ENCODE assay signal across 29 mouse cellular contexts in genomic region chr7:16250687-16251086, GRCm38 (mm10). TPM values are rescaled to one million over a fixed set of nuclear protein-coding genes. Genes with fewer than 3 reads are reported as not detected.
DNase-seq lines count a peak whose midpoint lies in the region; ATAC-seq and TF ChIP-seq lines count a peak whose summit lies in the region.
"Had no signal": no experiment of that assay in that cellular context is flagged by ENCODE, and none has a peak within 500 bp of the region (broad histone marks: within the 10 kb centered on the region; RNA-seq: fewer than 3 reads in every experiment).

No protein-coding gene starts in this region.

- 19% methylated on average over 5 of the region's 5 CpGs for WGBS in liver, embryonic 12.5 days (ENCODE audit: insufficient replicate concordance)
- WGBS in liver, embryonic 11.5 days = 38% methylated on average over 5 of the region's 5 CpGs

- H3K4me2 ChIP-seq in liver, embryonic 12.5 days = 0 out of 2 replicates have a peak overlapping the region, but pooled peaks have one; percentile 8
- H3K4me2 ChIP-seq in liver, embryonic 11.5 days = no peak overlapping the region
- H3K4me2 ChIP-seq: forebrain, embryonic 13.5 days; heart, embryonic 12.5 days; hindbrain, embryonic 14.5 days; limb, embryonic 15.5 days; midbrain, embryonic 12.5 days; neural tube, embryonic 13.5 days; stomach, embryonic 15.5 days had no signal

- no peak overlapping the region; the same call in 1 of the 2 replicates for H3K9ac ChIP-seq in liver, embryonic 12.5 days
- H3K9ac ChIP-seq in liver, embryonic 11.5 days (ENCODE audit: low read depth, low read length) = no peak overlapping the region
- H3K9ac ChIP-seq: forebrain, embryonic 13.5 days; heart, embryonic 12.5 days; hindbrain, embryonic 14.5 days; limb, embryonic 15.5 days; midbrain, embryonic 12.5 days; neural tube, embryonic 13.5 days; stomach, embryonic 15.5 days had no signal

- H3K4me3 ChIP-seq in liver, embryonic 12.5 days = no peak overlapping the region
- no peak overlapping the region for H3K4me3 ChIP-seq in liver, embryonic 11.5 days (ENCODE audit: low read depth, low read length)
- H3K4me3 ChIP-seq in bone marrow macrophage, adult 2 months (ENCODE audit: insufficient read depth, low read length) = no peak overlapping the region
- H3K4me3 ChIP-seq: forebrain, embryonic 13.5 days; heart, embryonic 12.5 days; limb, embryonic 15.5 days; midbrain, embryonic 12.5 days; neural tube, embryonic 13.5 days; stomach, embryonic 15.5 days had no signal

- no peak overlapping the region for H3K27ac ChIP-seq in liver, embryonic 12.5 days
- H3K27ac ChIP-seq in liver, embryonic 11.5 days (ENCODE audit: low read depth, low read length) = no peak overlapping the region
- peak overlapping the region; percentile 76 for H3K27ac ChIP-seq in bone marrow macrophage, adult 2 months (ENCODE audit: insufficient read depth, low read depth, low read length)
- H3K27ac ChIP-seq: forebrain, embryonic 13.5 days; hindbrain, embryonic 14.5 days; limb, embryonic 15.5 days; midbrain, embryonic 12.5 days; neural tube, embryonic 13.5 days; stomach, embryonic 15.5 days had no signal

- H3K27me3 ChIP-seq in liver, embryonic 12.5 days (replicated peaks) = no peaks in the 10 kb centered on the region; the same call in 1 of the 2 replicates
- H3K27me3 ChIP-seq in liver, embryonic 11.5 days (replicated peaks; ENCODE audit: control insufficient read depth, insufficient read depth, low read length) = no peaks in the 10 kb centered on the region
- H3K27me3 ChIP-seq: forebrain, embryonic 13.5 days; heart, embryonic 12.5 days; limb, embryonic 15.5 days; midbrain, embryonic 12.5 days; neural tube, embryonic 13.5 days; stomach, embryonic 15.5 days had no signal

- TF ChIP-seq POLR2A in bone marrow macrophage, adult 2 months (IDR thresholded peaks at IDR 0.05; ENCODE audit: borderline replicate concordance, low read depth, low read length) = no peak

- H3K4me1 ChIP-seq in liver, embryonic 12.5 days = peaks cover 28% of the 10 kb centered on the region
- H3K4me1 ChIP-seq in liver, embryonic 11.5 days (replicated peaks; ENCODE audit: control insufficient read depth, insufficient read depth, low read length) = 0 out of 2 replicates have a peak, but pooled peaks cover 2% of the 10 kb centered on the region
- H3K4me1 ChIP-seq in bone marrow macrophage, adult 2 months (ENCODE audit: control insufficient read depth, insufficient read depth, low read length) = peaks cover 49% of the 10 kb centered on the region
- H3K4me1 ChIP-seq: forebrain, embryonic 13.5 days; heart, embryonic 12.5 days; limb, embryonic 15.5 days; midbrain, embryonic 12.5 days; neural tube, embryonic 13.5 days; stomach, embryonic 15.5 days had no signal

- no peak for TF ChIP-seq CTCF in bone marrow macrophage, adult 2 months (IDR thresholded peaks at IDR 0.05; ENCODE audit: low read depth, low read length)

- H3K9me3 ChIP-seq in liver, embryonic 12.5 days (replicated peaks) = no peaks in the 10 kb centered on the region
- no peaks in the 10 kb centered on the region for H3K9me3 ChIP-seq in liver, embryonic 11.5 days (ENCODE audit: control insufficient read depth, low read length)
- H3K9me3 ChIP-seq: forebrain, embryonic 13.5 days; heart, embryonic 12.5 days; limb, embryonic 15.5 days; midbrain, embryonic 12.5 days; neural tube, embryonic 13.5 days; stomach, embryonic 15.5 days had no signal

- no peak for DNase-seq in liver, embryonic 11.5 days (ENCODE audit: low spot score)
- peak; percentile 93 for DNase-seq in 416B (ENCODE audit: low read depth)
- no peak for DNase-seq in layer of hippocampus, postnatal 25 days (ENCODE audit: extremely low spot score in 1 of 2, low spot score in 1 of 2)
- DNase-seq in left cerebral cortex, adult 11 months (ENCODE audit: low spot score) = no peak
- DNase-seq: adrenal gland, adult 2 months; adrenal gland, postnatal 36 days; cerebellum, adult 8-10 months; cerebellum, postnatal 25 days; gastrocnemius, postnatal 10 days; heart, adult 18-20 months; heart, postnatal 4 days; kidney, postnatal 14 days; left cerebral cortex, postnatal 4 days; spleen, adult 18-20 months had no signal

- H3K36me3 ChIP-seq in liver, embryonic 12.5 days = no peaks in the 10 kb centered on the region
- no peaks in the 10 kb centered on the region for H3K36me3 ChIP-seq in liver, embryonic 11.5 days (ENCODE audit: control insufficient read depth, insufficient read depth, low read length)
- H3K36me3 ChIP-seq: heart, embryonic 12.5 days; limb, embryonic 15.5 days; midbrain, embryonic 12.5 days; neural tube, embryonic 13.5 days; stomach, embryonic 15.5 days had no signal

- ATAC-seq in liver, embryonic 12.5 days = no peak
- ATAC-seq in liver, embryonic 11.5 days (replicated peaks; ENCODE audit: low FRiP score) = no peak
- peak; percentile 80 for ATAC-seq in megakaryocyte, adult 5-6 weeks (ENCODE audit: poor library complexity, severe bottlenecking)
- ATAC-seq in CD4-positive, CD25-positive, alpha-beta regulatory T cell, adult 4 months = no peak
- ATAC-seq: activated CD4-positive, CD25-positive, alpha-beta regulatory T cell, adult 4 months; forebrain, embryonic 13.5 days; intestine, postnatal 0 days had no signal

RNA-seq across cellular contexts. Expression of gene C5ar2, which starts 6.7 kb away (rescaled TPM):
- polyA plus RNA-seq in liver, embryonic 12.5 days (2016; fragmentation: Nextera tagmentation; extraction: Ambion mirVana) = 1.6 and 1.7 TPM in 2 replicates
- 1.3 and 1.8 TPM in 2 replicates for polyA plus RNA-seq in liver, embryonic 11.5 days (2014; fragmentation: Nextera tagmentation; extraction: Ambion mirVana)
- 18.4 and 18.5 TPM in 2 replicates for polyA plus RNA-seq in bone marrow macrophage, adult 2 months (2012; ENCODE audit: insufficient read depth, insufficient read length, missing spikeins)
- total RNA-seq in megakaryocyte, adult 5-6 weeks (2015) = 5.7 and 7.4 TPM in 2 replicates
- total RNA-seq in megakaryocyte, adult 5-6 weeks (2017) = 6.9 and 10.7 TPM in 2 replicates
- total RNA-seq in layer of hippocampus, postnatal 25 days (2021) = under 1 TPM; 0.75 to 0.81 TPM
- under 1 TPM in 1 of 2 experiments, not detected in 1; 0.15 TPM for polyA plus RNA-seq in CD4-positive, CD25-positive, alpha-beta regulatory T cell, adult 4 months (2017; shearing (Covaris generic))
- polyA plus RNA-seq: activated CD4-positive, CD25-positive, alpha-beta regulatory T cell, adult 4 months; embryonic facial prominence, embryonic 11.5 days; hindbrain, embryonic 14.5 days had no signal

RNA-seq across cellular contexts. Expression of gene C5ar1, which starts 8.7 kb away (rescaled TPM):
- 1.7 and 2.1 TPM in 2 replicates for polyA plus RNA-seq in liver, embryonic 12.5 days (2016; fragmentation: Nextera tagmentation; extraction: Ambion mirVana)
- 2.8 and 3.4 TPM in 2 replicates for polyA plus RNA-seq in liver, embryonic 11.5 days (2014; fragmentation: Nextera tagmentation; extraction: Ambion mirVana)
- 463 and 511 TPM in 2 replicates for polyA plus RNA-seq in bone marrow macrophage, adult 2 months (2012; ENCODE audit: insufficient read depth, insufficient read length, missing spikeins)
- total RNA-seq in megakaryocyte, adult 5-6 weeks (2015) = 49.8 TPM in 2 replicates
- total RNA-seq in megakaryocyte, adult 5-6 weeks (2017) = 13.6 and 22.2 TPM in 2 replicates
- 1 to 10 TPM; 1.1 TPM for total RNA-seq in layer of hippocampus, postnatal 25 days (2021)
- polyA plus RNA-seq in CD4-positive, CD25-positive, alpha-beta regulatory T cell, adult 4 months (2017; shearing (Covaris generic)) = not detected
- total RNA-seq: ES-E14 had no signal
- polyA plus RNA-seq: activated CD4-positive, CD25-positive, alpha-beta regulatory T cell, adult 4 months had no signal

RNA-seq across cellular contexts. Expression of gene Inafm1, which starts 22.7 kb away (rescaled TPM):
- polyA plus RNA-seq in liver, embryonic 12.5 days (2016; fragmentation: Nextera tagmentation; extraction: Ambion mirVana) = 8.6 and 8.8 TPM in 2 replicates
- polyA plus RNA-seq in liver, embryonic 11.5 days (2014; fragmentation: Nextera tagmentation; extraction: Ambion mirVana) = 9.3 and 10.6 TPM in 2 replicates
- 11.7 and 14.0 TPM in 2 replicates for polyA plus RNA-seq in bone marrow macrophage, adult 2 months (2012; ENCODE audit: insufficient read depth, insufficient read length, missing spikeins)
- total RNA-seq in megakaryocyte, adult 5-6 weeks (2015) = 7.3 and 8.7 TPM in 2 replicates
- total RNA-seq in megakaryocyte, adult 5-6 weeks (2017) = 3.7 and 5.4 TPM in 2 replicates
- 10 to 100 TPM; 29.4 to 34.2 TPM for total RNA-seq in layer of hippocampus, postnatal 25 days (2021)
- polyA plus RNA-seq in CD4-positive, CD25-positive, alpha-beta regulatory T cell, adult 4 months (2017; shearing (Covaris generic)) = 1 to 10 TPM; 1.0 to 2.3 TPM

RNA-seq across cellular contexts. Expression of gene Dhx34, which starts 28.9 kb away (rescaled TPM):
- polyA plus RNA-seq in liver, embryonic 12.5 days (2016; fragmentation: Nextera tagmentation; extraction: Ambion mirVana) = 9.5 and 9.6 TPM in 2 replicates
- 13.8 and 14.4 TPM in 2 replicates for polyA plus RNA-seq in liver, embryonic 11.5 days (2014; fragmentation: Nextera tagmentation; extraction: Ambion mirVana)
- polyA plus RNA-seq in bone marrow macrophage, adult 2 months (2012; ENCODE audit: insufficient read depth, insufficient read length, missing spikeins) = 21.3 and 23.1 TPM in 2 replicates
- 8.5 and 9.5 TPM in 2 replicates for total RNA-seq in megakaryocyte, adult 5-6 weeks (2015)
- total RNA-seq in megakaryocyte, adult 5-6 weeks (2017) = 7.5 and 8.3 TPM in 2 replicates
- 10 to 100 TPM; 11.4 to 13.6 TPM for total RNA-seq in layer of hippocampus, postnatal 25 days (2021)
- 10 to 100 TPM in 1 of 2 experiments, 1 to 10 TPM in 1; 9.3 to 13.7 TPM for polyA plus RNA-seq in CD4-positive, CD25-positive, alpha-beta regulatory T cell, adult 4 months (2017; shearing (Covaris generic))

RNA-seq across cellular contexts. Expression of gene Ccdc9, which starts 35.9 kb away (rescaled TPM):
- 29.7 and 30.0 TPM in 2 replicates for polyA plus RNA-seq in liver, embryonic 12.5 days (2016; fragmentation: Nextera tagmentation; extraction: Ambion mirVana)
- polyA plus RNA-seq in liver, embryonic 11.5 days (2014; fragmentation: Nextera tagmentation; extraction: Ambion mirVana) = 21.7 and 25.3 TPM in 2 replicates
- polyA plus RNA-seq in bone marrow macrophage, adult 2 months (2012; ENCODE audit: insufficient read depth, insufficient read length, missing spikeins) = 143 and 146 TPM in 2 replicates
- 26.0 and 30.3 TPM in 2 replicates for total RNA-seq in megakaryocyte, adult 5-6 weeks (2015)
- total RNA-seq in megakaryocyte, adult 5-6 weeks (2017) = 117 and 121 TPM in 2 replicates
- 10 to 100 TPM; 59.6 to 77.3 TPM for total RNA-seq in layer of hippocampus, postnatal 25 days (2021)
- 10 to 100 TPM in 1 of 2 experiments, 1 to 10 TPM in 1; 7.6 to 13.1 TPM for polyA plus RNA-seq in CD4-positive, CD25-positive, alpha-beta regulatory T cell, adult 4 months (2017; shearing (Covaris generic))

Comparison
In these comparisons a context has a peak if more than half of its experiments do, and no peak if none do; other contexts are left out.
1. RNA of gene C5ar1, which starts 8.7 kb away (polyA plus RNA-seq): 463 to 511 TPM in bone marrow macrophage, adult 2 months; 2.8 to 3.4 TPM in liver, embryonic 11.5 days, 1.7 to 2.1 TPM in liver, embryonic 12.5 days and not detected in CD4-positive, CD25-positive, alpha-beta regulatory T cell, adult 4 months; every median in the first group is over 100 times any median in the second.